Mouse (Mus musculus) layer of hippocampus, postnatal 25 days (tissue): ENCODE data around the gene Smc3. TPM values are rescaled to one million over a fixed set of nuclear protein-coding genes. Genes with fewer than 3 reads are reported as not detected.
"Not testable (repeated sequence)": the region's sequence is repeated elsewhere in the genome, so short reads cannot be mapped to it uniquely, and the experiment has no call there.

Experiments used
- DNase-seq, 2 experiments: peaks; one replicate each; pipeline ENCODE4 v3.0.0; 2022; ENCODE audit warnings: mixed read lengths in 2 of 2, low spot score in 1 of 2; ENCODE audit errors: extremely low spot score in 1 of 2
- total RNA-seq, 2 experiments: library from RNA; stranded (reverse); gene quantifications; 2 replicates each; pipeline ENCODE4 v1.2.3; 2021

Smc3 gene
- total RNA-seq, 2 experiments from 2014 or later = 37.7 to 42.4 TPM

GRCm38 (mm10) chr19:53650921-53651320 lies 50.7 kb downstream of the Smc3 start:
- no peak for DNase-seq

DNA sequence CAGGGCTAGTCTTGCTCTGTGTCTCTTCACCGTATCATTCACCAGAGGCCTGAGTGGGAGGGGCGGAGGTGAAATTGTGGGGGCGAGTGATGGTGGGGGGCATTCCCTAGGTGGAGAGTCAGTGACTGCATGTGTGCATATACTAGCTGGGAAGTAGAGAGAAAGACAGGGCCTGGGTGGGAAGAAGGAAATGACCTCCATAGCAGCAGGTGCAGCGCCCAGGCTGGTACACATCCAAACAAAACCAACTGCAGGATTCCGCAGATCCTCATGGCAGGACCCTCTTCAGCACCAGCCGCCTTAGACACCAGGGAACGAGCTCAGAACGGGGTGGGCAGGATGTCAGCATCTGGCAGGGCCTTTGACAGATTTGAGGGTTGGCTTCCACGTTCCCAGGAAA lies 52.1 kb downstream of the Smc3 start:
- DNase-seq = no peak

DNA sequence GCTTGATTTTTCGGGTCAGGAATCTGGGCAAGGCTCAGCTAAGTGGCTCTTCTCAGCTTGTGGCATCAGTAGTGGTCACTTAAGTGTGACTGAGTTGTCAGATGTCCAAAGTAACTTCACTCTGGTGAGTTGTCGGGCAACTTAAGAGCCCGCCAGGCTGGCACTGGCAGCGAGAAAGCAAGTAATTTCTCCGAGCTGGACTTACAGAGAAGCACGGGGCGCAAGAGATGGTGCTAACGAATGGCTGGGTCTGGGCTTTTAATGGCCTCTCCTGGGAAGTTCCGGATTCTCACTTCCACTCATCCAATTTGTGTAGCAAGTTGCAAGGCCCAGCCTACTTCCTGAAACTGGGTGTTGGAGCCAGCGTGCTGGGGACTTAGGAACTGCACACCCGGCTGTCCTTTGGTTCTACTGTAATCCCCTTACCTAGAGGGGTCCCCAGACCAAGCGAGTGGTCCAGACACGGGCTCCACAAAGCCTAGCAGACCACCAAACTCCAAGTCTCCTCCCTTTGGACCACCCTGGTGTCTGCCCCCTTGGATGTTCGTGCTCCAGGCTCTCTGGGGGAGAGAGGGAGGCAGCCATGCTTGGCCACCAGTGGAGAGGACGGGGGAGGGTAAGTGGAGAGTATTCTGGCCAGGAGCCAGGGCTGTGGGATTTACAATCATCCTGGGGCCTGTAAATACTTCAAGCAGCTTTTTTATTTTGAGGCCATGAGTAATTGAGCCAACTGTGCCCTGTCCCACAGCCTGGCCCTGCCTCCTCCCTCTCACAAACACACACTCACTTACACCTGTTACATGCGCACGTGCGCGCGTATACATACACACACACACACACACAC lies 53.6 kb downstream of the Smc3 start:
- DNase-seq = no peak

GRCm38 (mm10) chr19:53656443-53656842 lies 56.2 kb downstream of the Smc3 start:
- DNase-seq = not testable (repeated sequence)

GRCm38 (mm10) chr19:53657437-53657836 lies 57.2 kb downstream of the Smc3 start:
- DNase-seq = no peak

DNA sequence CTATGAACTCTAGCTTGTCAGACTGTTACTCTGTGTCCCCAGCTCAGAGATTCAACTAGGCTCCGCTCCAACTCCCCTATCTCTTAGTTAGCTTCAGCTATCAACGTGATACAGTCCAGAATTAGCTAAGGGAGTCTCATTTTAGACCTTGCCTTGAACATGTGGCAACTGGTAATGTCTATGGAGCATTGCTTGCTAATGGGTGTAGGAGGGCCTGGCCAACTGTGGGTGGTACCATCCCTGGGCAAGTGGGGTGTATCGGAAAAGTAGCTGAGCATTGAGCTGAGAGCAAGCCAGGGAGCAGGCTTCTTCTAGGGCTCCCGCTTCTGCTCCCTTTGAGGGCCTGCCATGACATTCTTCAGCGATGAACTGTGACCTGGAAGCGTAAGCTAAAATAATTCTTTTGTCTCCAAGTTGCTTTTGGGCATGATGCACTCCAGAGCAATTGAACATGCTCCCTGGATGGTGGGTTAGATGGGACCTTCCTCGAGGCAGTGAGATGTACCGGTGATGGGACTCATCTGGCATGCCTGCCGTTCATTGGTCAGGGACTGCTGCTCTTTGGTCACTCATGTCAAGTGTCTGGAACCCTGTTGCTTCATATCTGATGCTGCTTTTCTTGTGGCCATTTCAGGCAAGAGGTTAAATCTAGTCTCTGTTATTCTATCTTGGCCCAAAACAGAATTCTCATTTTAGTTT lies 60.7 kb downstream of the Smc3 start:
- no peak for DNase-seq

DNA sequence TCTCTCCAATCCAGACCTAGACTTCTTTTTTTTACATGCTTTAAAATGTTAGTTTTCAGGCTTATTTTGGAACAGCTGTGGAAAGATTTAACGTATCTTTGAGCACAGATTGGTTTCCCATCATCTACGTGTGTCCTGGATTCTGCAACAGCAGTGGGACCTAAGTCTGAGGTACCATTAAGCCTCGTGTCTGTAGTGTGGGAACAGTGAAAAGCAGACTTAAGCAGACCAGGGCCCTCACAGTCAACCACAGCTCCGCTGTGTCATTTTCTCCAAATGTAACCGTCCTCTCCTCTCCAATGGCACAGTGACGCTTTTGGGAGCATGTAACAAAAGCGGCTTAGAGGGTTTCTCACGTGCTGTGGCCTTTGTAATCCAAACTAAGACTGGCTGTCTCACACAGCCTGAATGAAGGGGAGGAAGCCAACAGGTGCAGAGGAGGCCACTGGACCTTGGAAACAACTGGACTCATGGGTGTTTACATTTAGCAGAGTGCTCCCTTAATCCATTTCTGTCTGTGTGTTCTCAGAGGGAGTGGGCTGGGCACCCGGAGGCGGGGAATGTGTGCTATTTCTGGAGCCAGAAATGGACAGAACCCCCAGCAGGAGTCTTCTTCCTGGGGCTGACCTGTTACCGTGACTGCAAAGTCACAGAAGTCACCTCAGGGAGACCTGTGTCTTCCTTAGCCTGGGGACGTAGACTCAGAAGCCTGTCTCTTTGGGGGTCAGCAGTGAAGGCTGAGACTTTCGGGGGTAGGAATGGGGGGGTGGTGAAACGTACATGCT lies 61.9 kb downstream of the Smc3 start:
- no peak for DNase-seq

DNA sequence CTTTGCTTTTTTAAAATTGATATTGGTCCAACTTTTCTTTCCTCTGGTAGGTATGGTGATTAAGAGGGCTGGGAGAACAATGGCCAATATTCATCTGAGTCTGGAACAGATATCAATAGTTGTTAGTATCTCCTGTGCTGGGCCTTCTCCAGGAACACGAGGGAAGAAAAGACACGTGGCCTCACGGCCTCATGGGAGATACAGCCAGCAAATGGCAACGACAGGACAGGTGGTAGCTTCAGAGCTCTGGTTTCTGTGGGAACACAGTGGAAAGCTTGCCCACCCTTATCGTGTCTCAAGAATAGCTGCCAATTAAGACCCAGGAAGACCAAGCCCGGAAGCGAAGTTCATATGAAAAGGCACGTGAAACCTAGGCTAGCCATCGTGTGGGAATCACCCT lies 64.6 kb downstream of the Smc3 start:
- no peak for DNase-seq

- no peak for DNase-seq
Measured at GRCm38 (mm10) chr19:53665391-53665790, 65.2 kb downstream of the Smc3 start.

DNA sequence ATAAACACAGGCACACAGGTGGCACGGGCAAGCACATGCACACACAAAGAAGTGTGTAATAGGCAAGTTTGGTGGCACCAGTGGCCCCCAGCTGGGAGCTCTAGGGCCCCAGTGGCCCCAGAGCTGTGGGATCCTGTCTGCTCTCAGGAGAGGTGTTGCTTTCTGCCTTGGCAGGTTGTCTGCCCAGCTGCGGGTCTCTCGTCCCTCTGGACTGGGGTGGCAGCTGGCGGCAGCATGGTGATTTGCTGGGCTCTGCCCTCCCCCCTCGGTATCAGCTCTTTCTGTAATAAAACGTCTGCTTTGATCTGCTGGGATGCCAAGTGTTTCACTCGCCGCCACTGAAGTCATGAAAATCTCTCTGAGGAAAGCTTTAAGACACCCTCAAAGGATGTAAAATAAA lies 66.5 kb downstream of the Smc3 start:
- DNase-seq = no peak

DNA sequence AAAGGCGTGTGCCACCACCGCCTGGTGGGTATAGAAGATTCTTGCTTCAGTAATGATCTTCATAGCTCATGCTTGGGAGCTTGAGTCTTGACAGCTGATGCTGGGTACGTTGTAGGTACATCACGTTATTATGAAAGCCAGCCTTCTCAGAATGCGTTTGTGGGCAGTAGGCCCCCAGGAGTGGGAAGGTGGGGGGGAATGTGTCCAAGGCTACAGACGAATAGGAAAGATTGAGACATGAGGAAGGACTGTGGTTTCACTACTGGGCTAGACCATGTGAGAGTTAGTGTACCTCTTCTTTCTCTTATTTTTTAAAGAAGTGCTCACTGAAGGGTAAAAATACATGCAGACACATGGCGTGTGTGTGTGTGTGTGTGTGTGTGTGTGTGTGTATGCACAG lies 68.6 kb downstream of the Smc3 start:
- no peak for DNase-seq

- DNase-seq = no peak
Measured at GRCm38 (mm10) chr19:53670625-53671141, 70.5 kb downstream of the Smc3 start.

GRCm38 (mm10) chr19:53671432-53671831 lies 71.2 kb downstream of the Smc3 start:
- DNase-seq = no peak

- no peak for DNase-seq
Measured at GRCm38 (mm10) chr19:53674131-53674925, 74.1 kb downstream of the Smc3 start.

DNA sequence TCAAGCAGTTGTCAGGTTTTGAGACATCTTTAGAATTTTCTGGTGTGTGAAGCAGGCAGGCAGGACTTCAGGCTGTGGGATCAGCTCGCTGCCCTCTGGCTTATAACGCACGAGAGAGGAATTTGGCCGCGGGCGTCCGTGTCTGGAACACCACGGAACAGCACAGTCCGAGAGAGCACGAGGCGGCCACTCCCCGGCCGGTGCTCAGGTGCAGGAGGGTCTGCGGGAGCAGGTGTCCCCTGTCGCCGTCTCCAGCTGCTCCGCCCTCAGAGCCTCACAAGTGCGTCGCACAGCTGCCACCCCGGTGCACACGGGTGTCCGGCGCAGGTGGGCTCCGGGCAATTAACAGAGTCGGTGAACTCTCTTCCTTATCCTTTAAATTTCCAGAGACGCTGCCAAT lies 76.0 kb downstream of the Smc3 start:
- DNase-seq = no peak

DNA sequence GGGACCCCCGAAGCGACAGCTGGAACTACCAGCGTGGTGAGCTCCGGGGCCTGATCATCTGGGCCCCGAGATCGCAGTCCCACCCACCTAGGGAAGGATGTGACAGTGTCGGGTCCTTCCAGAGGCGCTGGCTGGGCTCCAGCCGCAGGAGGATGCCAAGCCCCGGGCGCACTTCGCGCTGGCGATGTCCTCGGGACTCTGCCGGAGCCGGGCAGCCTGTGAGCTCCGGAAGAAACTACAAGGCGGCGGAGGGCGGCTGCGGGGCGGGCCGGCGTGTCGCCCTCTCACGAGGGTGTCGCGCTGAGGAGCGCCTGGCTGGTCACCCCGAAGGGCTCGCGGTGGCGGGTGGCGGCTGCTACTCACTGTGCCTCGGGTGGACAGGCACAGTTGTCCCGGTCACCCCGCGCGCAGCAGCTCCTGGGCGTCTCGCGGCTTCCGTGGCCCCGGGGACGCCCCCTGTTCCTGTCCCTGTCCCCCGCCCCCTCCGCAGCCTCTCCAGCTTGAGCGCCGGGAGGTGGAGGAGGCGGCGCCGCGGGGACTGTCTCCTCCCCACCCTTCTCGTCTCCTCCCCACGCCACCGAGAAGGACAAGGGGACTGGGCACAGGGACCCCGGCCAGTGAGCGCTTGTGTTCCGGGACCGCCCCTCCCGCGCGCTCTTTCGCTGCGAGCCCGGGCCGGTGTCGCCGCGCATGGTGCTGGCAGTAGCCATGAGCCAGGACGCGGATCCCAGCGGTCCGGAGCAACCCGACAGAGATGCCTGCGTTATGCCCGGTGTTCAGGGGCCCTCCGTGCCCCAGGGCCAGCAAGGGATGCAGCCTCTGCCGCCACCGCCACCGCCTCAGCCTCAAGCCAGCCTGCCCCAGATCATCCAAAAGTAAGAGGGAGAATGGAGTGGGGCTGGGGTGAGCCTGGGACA lies 76.8 kb downstream of the Smc3 start, which contains the start of gene Rbm20:
Rbm20 (plus strand) TSS at position 589 of the 917 bp plus-strand sequence.
- DNase-seq = peak in 1 of 2 experiments; percentile 21

DNA sequence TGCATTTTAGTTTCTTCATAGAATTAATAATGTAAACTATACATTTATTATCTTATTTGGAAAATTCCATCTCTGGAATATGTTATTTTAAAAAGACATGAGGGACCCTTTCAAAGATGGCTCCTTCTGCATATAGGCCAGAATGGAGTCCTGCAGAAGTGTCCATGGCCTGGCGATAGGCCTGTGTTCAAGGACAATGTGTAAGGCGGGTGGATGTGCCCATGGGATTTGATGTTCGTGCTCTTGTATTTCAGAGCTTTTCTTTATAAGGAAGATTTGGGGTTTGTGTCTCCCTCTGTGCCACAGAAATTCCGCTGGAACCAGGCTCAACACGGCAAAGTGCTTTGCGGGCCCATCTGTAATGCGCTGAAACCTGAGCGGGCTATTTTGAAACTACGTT lies 79.0 kb downstream of the Smc3 start:
- DNase-seq = no peak

DNA sequence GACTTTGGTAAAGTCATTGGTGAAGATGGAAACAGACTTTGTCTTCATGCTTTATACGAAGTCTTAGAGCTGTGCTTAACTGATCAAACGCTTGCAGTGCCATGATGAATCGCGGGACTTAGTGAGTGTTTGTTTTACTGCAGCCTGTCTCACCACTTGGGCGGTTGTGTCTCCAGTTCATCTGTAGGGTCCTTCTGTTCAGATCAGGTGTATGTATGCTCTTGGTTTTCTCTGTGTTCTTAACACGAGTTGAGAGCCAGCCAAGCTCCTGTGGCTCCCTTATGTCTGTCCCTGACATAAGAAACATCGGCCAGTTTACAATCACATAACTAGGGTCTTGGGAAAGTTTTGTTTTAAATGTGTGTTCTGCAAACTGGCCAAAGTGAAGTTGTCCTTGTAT lies 79.8 kb downstream of the Smc3 start:
- no peak for DNase-seq

GRCm38 (mm10) chr19:53682427-53682826 lies 82.2 kb downstream of the Smc3 start:
- no peak for DNase-seq
